Comparison of ENCODE assay signal across 8 mouse cellular contexts in the genomic region with DNA sequence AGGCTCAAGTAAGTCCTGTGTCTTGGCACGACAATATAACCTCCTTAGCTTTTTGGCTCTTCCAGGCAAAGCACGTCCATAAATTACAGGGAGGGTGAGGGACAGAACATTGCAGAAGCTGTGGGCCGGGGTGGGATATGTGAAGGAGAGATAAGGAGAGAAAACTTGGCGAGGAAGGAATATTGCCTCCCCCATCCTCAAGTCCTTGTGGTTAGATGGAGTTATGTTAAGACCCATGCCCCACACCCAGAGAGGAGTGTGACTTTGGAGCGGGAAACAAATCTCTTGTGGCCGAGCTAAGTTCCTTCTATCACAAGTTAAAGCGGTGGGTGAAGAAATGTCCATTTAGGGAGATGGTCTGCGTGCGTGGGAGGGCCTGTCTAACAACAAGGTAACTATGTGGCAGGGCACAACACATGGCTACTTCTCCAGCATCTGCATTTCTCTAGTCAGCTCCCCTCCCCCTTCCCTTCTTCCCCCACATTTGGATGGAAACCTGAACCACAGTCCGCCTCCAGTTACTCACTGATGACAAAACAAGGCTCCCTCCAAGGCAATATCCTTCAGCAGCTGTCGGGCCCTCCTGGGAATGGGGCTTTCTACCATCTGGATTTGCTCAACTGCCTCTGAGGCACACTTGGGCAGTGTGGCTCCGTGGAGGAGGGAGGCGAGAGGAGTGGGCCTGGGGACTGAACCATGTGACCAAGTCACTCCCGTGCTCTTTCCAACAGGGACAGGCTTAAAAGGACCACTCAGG. TPM values are rescaled to one million over a fixed set of nuclear protein-coding genes. Genes with fewer than 3 reads are reported as not detected.
DNase-seq lines count a peak whose midpoint lies in the region; ATAC-seq and TF ChIP-seq lines count a peak whose summit lies in the region.

No protein-coding gene starts in this region.

- peak overlapping the region; percentile 50 for H3K27ac ChIP-seq in hindbrain, embryonic 10.5 days
- H3K27ac ChIP-seq in hindbrain, embryonic 12.5 days: no peak overlapping the region
- peak overlapping the region; percentile 80 for H3K27ac ChIP-seq in embryonic facial prominence, embryonic 12.5 days
- H3K27ac ChIP-seq in cerebellum, adult 2 months (ENCODE audit: insufficient read depth, low read length): no peak overlapping the region

- peak; percentile 78 for DNase-seq in hindbrain, embryonic 10.5 days (ENCODE audit: low spot score)
- peak; percentile 74 to 77 for DNase-seq in heart, postnatal 14 days
- DNase-seq in mesoderm, embryonic 11.5 days (ENCODE audit: low read depth, low spot score): peak; percentile 89
- DNase-seq in cerebellum, adult 2 months: no peak
- DNase-seq in thymus, postnatal 25 days: no peak
- DNase-seq in cerebellum, adult 11 months: no peak

- no peak overlapping the region for H3K4me3 ChIP-seq in hindbrain, embryonic 10.5 days
- H3K4me3 ChIP-seq in hindbrain, embryonic 12.5 days: no peak overlapping the region
- H3K4me3 ChIP-seq in embryonic facial prominence, embryonic 12.5 days: no peak overlapping the region
- no peak overlapping the region for H3K4me3 ChIP-seq in cerebellum, adult 2 months (replicated peaks; ENCODE audit: insufficient read depth, low read depth, low read length)

- intact Hi-C loops in heart, postnatal 14 days (cut with DNase I): no loop called here

- no peaks in the 10 kb centered on the region for H3K36me3 ChIP-seq in hindbrain, embryonic 10.5 days
- no peaks in the 10 kb centered on the region for H3K36me3 ChIP-seq in hindbrain, embryonic 12.5 days
- H3K36me3 ChIP-seq in embryonic facial prominence, embryonic 12.5 days: no peaks in the 10 kb centered on the region

- 60% methylated on average over 14 of the region's 14 CpGs for WGBS in hindbrain, embryonic 10.5 days
- 59% methylated on average over 14 of the region's 14 CpGs for WGBS in hindbrain, embryonic 12.5 days
- 29% methylated on average over 14 of the region's 14 CpGs for WGBS in embryonic facial prominence, embryonic 12.5 days
- 66% methylated on average over 14 of the region's 14 CpGs for WGBS in cerebellum, adult 2 months

- no peak for ATAC-seq in hindbrain, embryonic 12.5 days (ENCODE audit: low FRiP score)
- ATAC-seq in embryonic facial prominence, embryonic 12.5 days (ENCODE audit: insufficient number of reproducible peaks, insufficient read depth, low FRiP score, low TSS enrichment): peak; percentile 88

- H3K4me1 ChIP-seq in hindbrain, embryonic 10.5 days (replicated peaks): peaks cover 21% of the 10 kb centered on the region
- peaks cover 7% of the 10 kb centered on the region; the same call in 1 of the 2 replicates for H3K4me1 ChIP-seq in hindbrain, embryonic 12.5 days
- peaks cover 31% of the 10 kb centered on the region for H3K4me1 ChIP-seq in embryonic facial prominence, embryonic 12.5 days
- no peaks in the 10 kb centered on the region for H3K4me1 ChIP-seq in cerebellum, adult 2 months (ENCODE audit: control insufficient read depth, insufficient read depth, low read length)

- no peak overlapping the region for H3K9ac ChIP-seq in hindbrain, embryonic 12.5 days
- no peak overlapping the region for H3K9ac ChIP-seq in embryonic facial prominence, embryonic 12.5 days

- H3K4me2 ChIP-seq in hindbrain, embryonic 12.5 days (replicated peaks): no peak overlapping the region
- H3K4me2 ChIP-seq in embryonic facial prominence, embryonic 12.5 days (replicated peaks): peak overlapping the region; percentile 18; the same call in 1 of the 2 replicates

- H3K27me3 ChIP-seq in hindbrain, embryonic 10.5 days (ENCODE audit: insufficient read depth, poor library complexity, severe bottlenecking): no peaks in the 10 kb centered on the region
- H3K27me3 ChIP-seq in hindbrain, embryonic 12.5 days: no peaks in the 10 kb centered on the region
- H3K27me3 ChIP-seq in embryonic facial prominence, embryonic 12.5 days: no peaks in the 10 kb centered on the region
- no peaks in the 10 kb centered on the region for H3K27me3 ChIP-seq in cerebellum, adult 2 months (ENCODE audit: control insufficient read depth, insufficient read depth, low read length)

- no peak for TF ChIP-seq CTCF in cerebellum, adult 2 months (IDR thresholded peaks at IDR 0.05; ENCODE audit: borderline replicate concordance, insufficient read depth, low read depth, low read length)

- no peak for TF ChIP-seq POLR2A in cerebellum, adult 2 months (IDR thresholded peaks at IDR 0.05; ENCODE audit: borderline replicate concordance, insufficient read depth, low read length)

- peaks cover 5% of the 10 kb centered on the region; the same call in 1 of the 2 replicates for H3K9me3 ChIP-seq in hindbrain, embryonic 10.5 days
- 0 out of 2 replicates have a peak, but pooled peaks cover 5% of the 10 kb centered on the region for H3K9me3 ChIP-seq in hindbrain, embryonic 12.5 days (replicated peaks)
- no peaks in the 10 kb centered on the region for H3K9me3 ChIP-seq in embryonic facial prominence, embryonic 12.5 days

RNA-seq across cellular contexts. Expression of a gene that starts 56.7 kb away (rescaled TPM):
- polyA plus RNA-seq in hindbrain, embryonic 10.5 days (2016; fragmentation: Nextera tagmentation; extraction: Ambion mirVana): 0.33 and 0.98 TPM in 2 replicates
- 0.97 and 1.5 TPM in 2 replicates for polyA plus RNA-seq in hindbrain, embryonic 12.5 days (2016; fragmentation: Nextera tagmentation; extraction: Ambion mirVana)
- polyA plus RNA-seq in embryonic facial prominence, embryonic 12.5 days (2016; fragmentation: Nextera tagmentation; extraction: Ambion mirVana): 1.5 and 1.6 TPM in 2 replicates
- total RNA-seq in heart, postnatal 14 days (2021): under 1 TPM; 0.10 to 0.24 TPM
- 0.51 and 0.52 TPM in 2 replicates for polyA plus RNA-seq in cerebellum, adult 2 months (2012; rRNA removed)

Comparison
In these comparisons a context has a peak if more than half of its experiments do, and no peak if none do; other contexts are left out.
1. H3K27ac ChIP-seq: peak in hindbrain, embryonic 10.5 days (single experiment) and embryonic facial prominence, embryonic 12.5 days (single experiment); none in hindbrain, embryonic 12.5 days (single experiment) and cerebellum, adult 2 months (single experiment).
2. DNase-seq: peak in hindbrain, embryonic 10.5 days (single experiment), heart, postnatal 14 days (2 of 2) and mesoderm, embryonic 11.5 days (single experiment); none in cerebellum, adult 2 months (0 of 2), thymus, postnatal 25 days (single experiment) and cerebellum, adult 11 months (single experiment).